Mouse (Mus musculus): ENCODE measurements around the gene Sbf1.

Sbf1 gene

DNA sequence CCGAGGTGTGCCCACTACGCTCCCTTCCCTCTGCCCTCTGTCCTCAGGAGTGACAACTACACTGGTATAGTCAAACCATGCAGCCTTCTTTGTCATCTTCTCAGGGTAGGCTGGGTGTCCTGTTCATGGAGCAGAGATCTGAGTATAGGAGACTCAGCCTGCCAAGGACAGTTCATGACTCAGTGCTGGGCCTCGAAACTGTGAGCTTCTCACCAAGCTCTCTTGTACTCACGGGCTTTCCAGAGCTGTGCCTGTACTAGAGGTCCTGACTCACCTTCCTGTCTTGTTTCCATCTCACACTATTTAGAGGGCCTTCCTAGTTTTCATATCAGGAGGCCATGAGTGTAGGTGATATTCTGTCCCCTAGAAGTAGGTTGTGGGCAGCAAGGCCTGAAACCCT, 37.7 kb downstream of the Sbf1 start:
- DNase-seq: no peak

DNA sequence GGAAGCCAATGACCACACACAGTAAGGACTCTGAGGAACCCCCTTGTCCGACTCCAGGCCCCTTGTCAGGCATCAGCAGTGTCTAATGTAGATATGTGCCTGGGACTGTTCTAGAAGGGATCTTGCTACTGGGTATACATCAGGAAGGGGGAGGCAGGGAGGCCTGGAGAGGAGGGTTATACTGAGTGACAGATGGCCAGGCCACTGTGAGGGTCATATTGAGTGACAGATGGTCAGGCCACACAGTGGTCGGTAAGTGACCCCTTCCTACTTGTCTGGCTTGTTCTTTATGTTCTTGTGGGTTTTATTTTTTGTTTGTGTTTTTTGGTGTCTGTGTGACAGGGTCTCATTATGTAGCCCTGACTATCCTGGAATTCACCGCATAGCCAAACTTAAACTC, 39.6 kb downstream of the Sbf1 start:
- no peak for DNase-seq

DNA sequence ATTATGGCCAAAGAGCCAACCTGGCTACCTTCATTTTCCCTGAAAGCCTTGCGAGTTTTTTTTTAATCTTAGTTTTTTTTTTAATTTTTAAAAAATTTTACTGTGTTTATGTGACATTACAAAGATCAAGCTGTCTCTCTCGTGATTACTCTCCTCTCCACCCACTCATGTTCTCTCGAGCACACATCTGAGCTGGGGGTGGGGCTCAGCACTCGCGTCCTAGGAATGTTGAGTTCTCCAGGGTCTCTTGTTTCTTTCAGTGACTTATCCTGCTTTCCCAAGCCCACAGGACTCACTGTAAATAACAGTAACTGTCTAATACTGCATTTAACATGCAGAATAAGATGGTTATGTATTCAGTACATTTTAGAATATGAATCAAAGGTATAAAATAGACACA, 50.6 kb downstream of the Sbf1 start:
- DNase-seq: no peak

DNA sequence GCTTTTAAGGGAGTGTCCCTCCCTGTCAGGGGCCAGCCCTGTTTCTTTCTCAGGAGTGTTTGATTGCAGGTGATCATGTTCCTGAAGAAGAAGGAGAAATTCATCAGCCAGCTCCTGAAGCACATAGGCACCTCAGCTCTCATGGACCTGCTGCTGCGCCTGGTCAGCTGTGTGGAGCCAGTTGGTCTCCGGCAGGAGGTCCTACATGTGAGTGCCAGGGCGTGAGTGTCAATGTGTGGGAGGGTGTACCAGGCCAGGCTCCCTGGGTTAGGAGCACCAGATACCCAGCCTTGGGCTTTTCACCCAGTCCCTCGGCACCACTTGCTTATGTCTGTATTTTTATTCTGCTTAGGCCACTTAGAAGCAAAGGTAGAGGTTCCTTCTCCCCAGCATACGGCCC, 56.1 kb downstream of the Sbf1 start:
- no peak for DNase-seq

DNA sequence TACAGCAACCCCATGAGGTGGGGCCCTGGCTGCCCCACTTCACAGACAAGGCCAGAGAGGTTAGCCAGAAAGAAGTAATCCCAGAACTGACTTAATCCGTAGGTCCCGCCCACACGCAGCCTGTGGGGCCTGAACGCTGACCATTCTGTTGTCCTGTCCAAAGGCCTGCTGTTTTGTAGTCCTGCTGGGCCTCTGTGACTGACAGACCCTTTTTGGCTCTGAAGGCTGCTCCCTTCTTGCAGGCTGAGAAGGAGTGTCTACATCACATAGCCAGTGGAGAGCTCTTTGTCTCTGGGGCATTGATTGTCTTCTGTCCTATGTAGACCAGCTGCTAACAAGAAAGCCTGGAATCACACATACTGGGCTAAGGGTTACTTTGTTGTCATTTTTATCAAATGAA, 59.8 kb downstream of the Sbf1 start:
- no peak for DNase-seq

DNA sequence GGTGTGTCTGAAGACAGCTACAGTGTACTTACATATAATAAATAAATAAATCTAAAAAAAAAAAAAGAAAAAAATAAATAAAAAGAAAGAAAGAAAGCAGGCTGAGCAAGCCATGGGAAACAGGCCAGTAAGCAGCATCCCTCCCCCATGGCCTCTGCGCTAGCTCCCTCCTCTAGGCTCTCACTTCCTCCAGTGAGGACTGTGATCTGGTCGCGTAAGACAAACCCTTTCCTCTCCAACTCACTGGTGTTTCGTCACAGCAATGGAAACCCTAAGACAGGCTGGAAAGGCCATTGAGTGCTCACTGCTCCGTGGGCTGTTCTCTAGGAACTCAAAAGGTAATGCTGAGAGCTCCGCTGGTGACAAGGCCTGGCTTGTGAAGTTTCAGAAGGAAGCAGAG, 66.0 kb downstream of the Sbf1 start:
- no peak for DNase-seq

DNA sequence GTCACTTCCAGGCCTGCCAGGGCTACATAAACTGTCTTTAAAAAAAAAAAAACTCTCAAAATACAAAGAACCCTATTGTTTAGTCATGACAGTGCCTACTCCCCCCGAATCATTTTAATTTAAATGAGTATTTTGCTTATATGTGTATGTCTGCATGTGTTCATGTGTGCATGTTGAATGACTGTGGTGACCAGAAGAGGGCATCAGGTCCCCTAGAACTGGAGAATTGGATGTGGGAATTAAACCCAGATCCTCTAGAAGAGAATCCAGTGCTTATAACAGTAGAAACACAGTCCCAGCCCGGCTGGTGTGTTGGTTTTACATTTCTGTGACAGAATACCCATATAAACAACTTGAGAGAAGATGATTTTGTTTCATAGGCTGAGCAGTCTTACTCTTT, 74.1 kb downstream of the Sbf1 start:
- no peak for DNase-seq

DNA sequence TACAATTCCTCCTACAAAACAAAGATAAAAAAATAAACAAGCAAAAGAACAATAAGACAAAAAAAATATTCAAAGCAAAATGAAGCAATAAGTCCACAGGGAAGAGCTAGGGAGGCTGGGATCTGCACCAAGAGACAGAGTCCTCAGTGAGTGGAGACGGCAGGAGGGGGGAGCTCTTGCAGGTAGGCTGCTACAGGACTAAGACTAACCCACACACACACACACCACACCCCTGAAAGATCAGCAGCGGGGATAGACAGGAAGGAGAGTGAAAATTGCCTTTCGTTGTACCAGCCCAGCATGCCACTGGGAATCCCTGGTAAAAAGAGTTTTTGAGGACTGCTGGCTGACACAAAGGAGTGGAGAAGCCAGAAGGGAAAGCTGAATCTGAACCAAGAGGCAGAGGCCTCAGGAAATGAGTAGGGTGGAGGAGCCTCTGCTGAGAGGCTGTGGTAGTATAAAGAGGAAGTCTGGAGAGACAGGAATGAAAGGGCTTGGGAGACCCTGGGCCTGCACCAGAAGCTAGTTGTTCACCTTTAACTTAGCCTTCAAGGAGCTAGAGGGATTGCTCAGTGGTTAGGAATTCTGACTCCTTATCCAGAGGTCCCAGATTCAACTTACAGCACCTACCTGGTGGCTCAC, 75.2 kb downstream of the Sbf1 start:
- peak; percentile 30 for DNase-seq
